8 mouse cellular contexts compared by ENCODE assay signal in genomic region chr8:86744313-86745220, GRCm38 (mm10). TPM values are rescaled to one million over a fixed set of nuclear protein-coding genes. Genes with fewer than 3 reads are reported as not detected.
DNase-seq lines count a peak whose midpoint lies in the region; ATAC-seq and TF ChIP-seq lines count a peak whose summit lies in the region.

No protein-coding gene starts in this region.

- no peaks in the 10 kb centered on the region for H3K36me3 ChIP-seq in heart, embryonic 15.5 days
- no peaks in the 10 kb centered on the region for H3K36me3 ChIP-seq in forebrain, embryonic 16.5 days (ENCODE audit: control insufficient read depth, insufficient read depth)
- H3K36me3 ChIP-seq in liver, embryonic 15.5 days (replicated peaks) = no peaks in the 10 kb centered on the region

- H3K4me1 ChIP-seq in heart, embryonic 15.5 days (replicated peaks) = peaks cover 42% of the 10 kb centered on the region
- peaks cover 33% of the 10 kb centered on the region for H3K4me1 ChIP-seq in forebrain, embryonic 16.5 days (replicated peaks; ENCODE audit: control insufficient read depth, insufficient read depth, low read length)
- peaks cover 53% of the 10 kb centered on the region for H3K4me1 ChIP-seq in liver, embryonic 15.5 days (replicated peaks)

- peak overlapping the region; percentile 96 for H3K4me3 ChIP-seq in heart, embryonic 15.5 days
- peak overlapping the region; percentile 91 for H3K4me3 ChIP-seq in forebrain, embryonic 16.5 days (replicated peaks; ENCODE audit: low read length)
- H3K4me3 ChIP-seq in liver, embryonic 15.5 days (replicated peaks) = peak overlapping the region; percentile 96

- H3K9me3 ChIP-seq in heart, embryonic 15.5 days (replicated peaks) = no peaks in the 10 kb centered on the region
- no peaks in the 10 kb centered on the region for H3K9me3 ChIP-seq in forebrain, embryonic 16.5 days (ENCODE audit: control insufficient read depth, low read length)
- no peaks in the 10 kb centered on the region for H3K9me3 ChIP-seq in liver, embryonic 15.5 days (replicated peaks)

- in situ Hi-C loops in Patski (cut with MboI; ENCODE audit: low pct_unique_long_range_greater_than_20kb) = no loop called here

- DNase-seq in heart, adult 18-20 months = no peak
- DNase-seq in Patski (ENCODE audit: low read depth, low spot score) = no peak
- DNase-seq in thymus, adult 18-20 months = no peak

- CTCF ChIA-PET in Patski (lab: Charles Lee) = interaction anchor here (0.8 to 1.0 kb wide), 2 partner anchors 131 to 159 kb away, joined by 3 read pairs; no protein-coding TSS in a partner anchor

- H3K4me2 ChIP-seq in heart, embryonic 15.5 days = peak overlapping the region; percentile 70
- H3K4me2 ChIP-seq in forebrain, embryonic 16.5 days (ENCODE audit: low read length) = peak overlapping the region; percentile 64
- peak overlapping the region; percentile 97 for H3K4me2 ChIP-seq in liver, embryonic 15.5 days

- peak overlapping the region; percentile 99 for H3K9ac ChIP-seq in heart, embryonic 15.5 days
- peak overlapping the region; percentile 99 for H3K9ac ChIP-seq in forebrain, embryonic 16.5 days (replicated peaks; ENCODE audit: low read depth, low read length)
- H3K9ac ChIP-seq in liver, embryonic 15.5 days = peak overlapping the region; percentile 98

- H3K27me3 ChIP-seq in heart, embryonic 15.5 days = no peaks in the 10 kb centered on the region
- no peaks in the 10 kb centered on the region for H3K27me3 ChIP-seq in Patski
- no peaks in the 10 kb centered on the region for H3K27me3 ChIP-seq in forebrain, embryonic 16.5 days (replicated peaks; ENCODE audit: control insufficient read depth, insufficient read depth, low read length)
- H3K27me3 ChIP-seq in liver, embryonic 15.5 days = 0 out of 2 replicates have a peak, but pooled peaks cover 8% of the 10 kb centered on the region

- 7% methylated on average over 18 of the region's 18 CpGs for WGBS in heart, embryonic 15.5 days
- WGBS in forebrain, embryonic 16.5 days = 4% methylated on average over 18 of the region's 18 CpGs
- 8% methylated on average over 18 of the region's 18 CpGs for WGBS in liver, embryonic 15.5 days (ENCODE audit: insufficient replicate concordance)

- TF ChIP-seq CTCF in Patski (IDR thresholded peaks at IDR 0.05) = no peak

- ATAC-seq in heart, embryonic 15.5 days (replicated peaks; ENCODE audit: insufficient number of reproducible peaks, insufficient read depth, low FRiP score, low read depth) = no peak
- peak; percentile 10 for ATAC-seq in Patski
- no peak for ATAC-seq in forebrain, embryonic 16.5 days
- ATAC-seq in liver, embryonic 15.5 days (ENCODE audit: insufficient read depth) = no peak
- ATAC-seq in activated CD4-positive, CD25-positive, alpha-beta regulatory T cell, adult 4 months = no peak
- ATAC-seq in cerebellum, adult (ENCODE audit: insufficient number of reproducible peaks, low FRiP score, low TSS enrichment) = no peak

- H3K27ac ChIP-seq in heart, embryonic 15.5 days = peak overlapping the region; percentile 98
- H3K27ac ChIP-seq in forebrain, embryonic 16.5 days (ENCODE audit: low read length) = peak overlapping the region; percentile 96
- H3K27ac ChIP-seq in liver, embryonic 15.5 days (replicated peaks) = peak overlapping the region; percentile 95

- POLR2A ChIA-PET in Patski (lab: Charles Lee) = interaction anchor here (1.4 to 1.7 kb wide), 4 partner anchors 9 to 144 kb away, joined by 4 to 6 read pairs (median 5); no protein-coding TSS in a partner anchor

RNA-seq across cellular contexts. Expression of gene Gm10638, which starts 0.9 kb away (rescaled TPM):
- 3.9 and 4.2 TPM in 2 replicates for polyA plus RNA-seq in heart, embryonic 15.5 days (2015; fragmentation: Nextera tagmentation; extraction: Ambion mirVana)
- 1 to 10 TPM; 3.9 to 4.7 TPM for total RNA-seq in heart, adult 18-20 months (2021)
- polyA plus RNA-seq in Patski (2021) = 2.4 TPM
- polyA plus RNA-seq in forebrain, embryonic 16.5 days (2015; fragmentation: Nextera tagmentation; extraction: Ambion mirVana) = 6.8 and 8.7 TPM in 2 replicates
- polyA plus RNA-seq in liver, embryonic 15.5 days (2015; fragmentation: Nextera tagmentation; extraction: Ambion mirVana) = 0.91 and 1.3 TPM in 2 replicates
- not detected for polyA plus RNA-seq in activated CD4-positive, CD25-positive, alpha-beta regulatory T cell, adult 4 months (2017; shearing (Covaris generic))

RNA-seq across cellular contexts. Expression of gene Siah1a, which starts 1.2 kb away (rescaled TPM):
- polyA plus RNA-seq in heart, embryonic 15.5 days (2015; fragmentation: Nextera tagmentation; extraction: Ambion mirVana) = 29.8 and 30.5 TPM in 2 replicates
- total RNA-seq in heart, adult 18-20 months (2021) = 10 to 100 TPM; 13.4 to 14.1 TPM
- polyA plus RNA-seq in Patski (2021) = 28.8 TPM
- polyA plus RNA-seq in forebrain, embryonic 16.5 days (2015; fragmentation: Nextera tagmentation; extraction: Ambion mirVana) = 94.9 and 119 TPM in 2 replicates
- 14.2 and 15.4 TPM in 2 replicates for polyA plus RNA-seq in liver, embryonic 15.5 days (2015; fragmentation: Nextera tagmentation; extraction: Ambion mirVana)
- 1 to 10 TPM; 5.6 to 8.2 TPM for polyA plus RNA-seq in activated CD4-positive, CD25-positive, alpha-beta regulatory T cell, adult 4 months (2017; shearing (Covaris generic))
